ENCODE assay signal across 16 mouse cellular contexts in genomic region chr12:33553731-33554130, GRCm38 (mm10).
A peak's percentile ranks its signal among the peaks of the same experiment; 100 is the strongest.
DNase-seq lines count a peak whose midpoint lies in the region; ATAC-seq lines count a peak whose summit lies in the region.
"Had no signal": no experiment of that assay in that cellular context is flagged by ENCODE, and none has a peak within 500 bp of the region (broad histone marks: within the 10 kb centered on the region; RNA-seq: fewer than 3 reads in every experiment).

No protein-coding gene starts in this region.

- no peak overlapping the region for H3K4me2 ChIP-seq in heart, embryonic 11.5 days
- no peak overlapping the region for H3K4me2 ChIP-seq in neural tube, embryonic 11.5 days (ENCODE audit: low read depth)
- H3K4me2 ChIP-seq in neural tube, embryonic 15.5 days, result no peak overlapping the region
- no peak overlapping the region for H3K4me2 ChIP-seq in embryonic facial prominence, embryonic 12.5 days (replicated peaks)
- H3K4me2 ChIP-seq in midbrain, embryonic 14.5 days (ENCODE audit: low read length), result no peak overlapping the region
- H3K4me2 ChIP-seq: lung, embryonic 15.5 days; neural tube, embryonic 12.5 days had no signal

- no peak overlapping the region for H3K9ac ChIP-seq in heart, embryonic 11.5 days (ENCODE audit: low read depth, low read length)
- H3K9ac ChIP-seq in neural tube, embryonic 11.5 days (ENCODE audit: low read length), result no peak overlapping the region
- no peak overlapping the region for H3K9ac ChIP-seq in neural tube, embryonic 15.5 days (replicated peaks)
- no peak overlapping the region for H3K9ac ChIP-seq in embryonic facial prominence, embryonic 12.5 days
- H3K9ac ChIP-seq in midbrain, embryonic 14.5 days (replicated peaks; ENCODE audit: low read length), result no peak overlapping the region
- H3K9ac ChIP-seq: lung, embryonic 15.5 days; neural tube, embryonic 12.5 days had no signal

- no peaks in the 10 kb centered on the region for H3K27me3 ChIP-seq in heart, embryonic 11.5 days (ENCODE audit: control insufficient read depth, insufficient read depth, low read length)
- H3K27me3 ChIP-seq in neural tube, embryonic 11.5 days (ENCODE audit: control insufficient read depth, insufficient read depth, low read length), result no peaks in the 10 kb centered on the region
- no peaks in the 10 kb centered on the region for H3K27me3 ChIP-seq in neural tube, embryonic 15.5 days (replicated peaks)
- no peaks in the 10 kb centered on the region for H3K27me3 ChIP-seq in embryonic facial prominence, embryonic 12.5 days
- H3K27me3 ChIP-seq in midbrain, embryonic 14.5 days (ENCODE audit: control insufficient read depth, insufficient read depth, low read length), result no peaks in the 10 kb centered on the region
- H3K27me3 ChIP-seq: lung, embryonic 15.5 days; neural tube, embryonic 12.5 days had no signal

- H3K4me3 ChIP-seq in heart, embryonic 11.5 days (ENCODE audit: low read depth, low read length), result no peak overlapping the region
- H3K4me3 ChIP-seq in neural tube, embryonic 11.5 days (ENCODE audit: low read depth, low read length), result no peak overlapping the region
- H3K4me3 ChIP-seq in neural tube, embryonic 15.5 days (replicated peaks), result no peak overlapping the region
- H3K4me3 ChIP-seq in embryonic facial prominence, embryonic 12.5 days, result no peak overlapping the region
- H3K4me3 ChIP-seq in midbrain, embryonic 14.5 days (replicated peaks; ENCODE audit: low read depth, low read length), result no peak overlapping the region
- H3K4me3 ChIP-seq: gastrocnemius, adult 2 months; lung, embryonic 15.5 days; neural tube, embryonic 12.5 days had no signal

- WGBS in heart, embryonic 11.5 days (ENCODE audit: insufficient replicate concordance), result 40% methylated on average over 4 of the region's 4 CpGs
- WGBS in neural tube, embryonic 11.5 days, result 9% methylated on average over 4 of the region's 4 CpGs
- WGBS in neural tube, embryonic 15.5 days, result 17% methylated on average over 4 of the region's 4 CpGs
- WGBS in embryonic facial prominence, embryonic 12.5 days, result 7% methylated on average over 4 of the region's 4 CpGs
- WGBS in midbrain, embryonic 14.5 days, result 3% methylated on average over 4 of the region's 4 CpGs

- H3K9me3 ChIP-seq in heart, embryonic 11.5 days (replicated peaks; ENCODE audit: control insufficient read depth, low read length), result no peaks in the 10 kb centered on the region
- H3K9me3 ChIP-seq in neural tube, embryonic 11.5 days (ENCODE audit: control insufficient read depth, low read length), result no peaks in the 10 kb centered on the region
- no peaks in the 10 kb centered on the region for H3K9me3 ChIP-seq in neural tube, embryonic 15.5 days (replicated peaks)
- no peaks in the 10 kb centered on the region for H3K9me3 ChIP-seq in embryonic facial prominence, embryonic 12.5 days
- H3K9me3 ChIP-seq in midbrain, embryonic 14.5 days (ENCODE audit: control insufficient read depth, low read length), result no peaks in the 10 kb centered on the region
- H3K9me3 ChIP-seq: lung, embryonic 15.5 days; neural tube, embryonic 12.5 days had no signal

- no peak for ATAC-seq in heart, embryonic 11.5 days (replicated peaks; ENCODE audit: insufficient number of reproducible peaks, low FRiP score, low TSS enrichment)
- no peak for ATAC-seq in neural tube, embryonic 11.5 days (ENCODE audit: insufficient read depth, low FRiP score, low TSS enrichment)
- ATAC-seq in neural tube, embryonic 15.5 days (ENCODE audit: low FRiP score), result no peak
- 0 out of 2 replicates have a peak, but pooled peaks have one; percentile 64 for ATAC-seq in embryonic facial prominence, embryonic 12.5 days (ENCODE audit: insufficient number of reproducible peaks, insufficient read depth, low FRiP score, low TSS enrichment)
- ATAC-seq in midbrain, embryonic 14.5 days (ENCODE audit: low FRiP score, low TSS enrichment), result peak; percentile 57; the same call in 1 of the 2 replicates
- ATAC-seq: intestine, postnatal 0 days had no signal

- H3K4me1 ChIP-seq in heart, embryonic 11.5 days (ENCODE audit: control insufficient read depth, insufficient read depth, low read length), result no peaks in the 10 kb centered on the region
- H3K4me1 ChIP-seq in neural tube, embryonic 11.5 days (ENCODE audit: control insufficient read depth, insufficient read depth, low read length), result no peaks in the 10 kb centered on the region
- no peaks in the 10 kb centered on the region for H3K4me1 ChIP-seq in neural tube, embryonic 15.5 days
- 0 out of 2 replicates have a peak, but pooled peaks cover 3% of the 10 kb centered on the region for H3K4me1 ChIP-seq in embryonic facial prominence, embryonic 12.5 days
- 0 out of 2 replicates have a peak, but pooled peaks cover 10% of the 10 kb centered on the region for H3K4me1 ChIP-seq in midbrain, embryonic 14.5 days (ENCODE audit: control insufficient read depth, insufficient read depth, low read length)
- H3K4me1 ChIP-seq: lung, embryonic 15.5 days; neural tube, embryonic 12.5 days had no signal

- no peak for DNase-seq in heart, adult 18-20 months
- DNase-seq in neural tube, embryonic 11.5 days (ENCODE audit: low spot score), result peak; percentile 16
- peak; percentile 46 for DNase-seq in midbrain, embryonic 14.5 days
- DNase-seq in kidney, adult 11 months, result no peak
- no peak for DNase-seq in spleen, adult 18-20 months
- DNase-seq: adrenal gland, postnatal 36 days; cerebellum, postnatal 25 days; gastrocnemius, adult 2 months; kidney, postnatal 4 days; thymus, postnatal 4 days had no signal

- H3K36me3 ChIP-seq in heart, embryonic 11.5 days (ENCODE audit: control insufficient read depth, insufficient read depth, low read length), result no peaks in the 10 kb centered on the region
- H3K36me3 ChIP-seq in neural tube, embryonic 11.5 days (ENCODE audit: control insufficient read depth, insufficient read depth, low read length), result no peaks in the 10 kb centered on the region
- no peaks in the 10 kb centered on the region for H3K36me3 ChIP-seq in neural tube, embryonic 15.5 days
- no peaks in the 10 kb centered on the region for H3K36me3 ChIP-seq in embryonic facial prominence, embryonic 12.5 days
- no peaks in the 10 kb centered on the region for H3K36me3 ChIP-seq in midbrain, embryonic 14.5 days (ENCODE audit: control insufficient read depth, insufficient read depth, low read length)
- H3K36me3 ChIP-seq: lung, embryonic 15.5 days; neural tube, embryonic 12.5 days had no signal

- H3K27ac ChIP-seq in heart, embryonic 11.5 days (ENCODE audit: low read depth, low read length), result 0 out of 2 replicates have a peak overlapping the region, but pooled peaks have one; percentile 6
- no peak overlapping the region for H3K27ac ChIP-seq in neural tube, embryonic 11.5 days (ENCODE audit: low read depth, low read length)
- H3K27ac ChIP-seq in neural tube, embryonic 15.5 days (replicated peaks), result no peak overlapping the region
- peak overlapping the region; percentile 57; the same call in 1 of the 2 replicates for H3K27ac ChIP-seq in embryonic facial prominence, embryonic 12.5 days
- H3K27ac ChIP-seq in midbrain, embryonic 14.5 days (replicated peaks; ENCODE audit: low read depth, low read length), result no peak overlapping the region
- H3K27ac ChIP-seq: gastrocnemius, adult 2 months; lung, embryonic 15.5 days; neural tube, embryonic 12.5 days had no signal

Comparison
In these comparisons a context has a peak if more than half of its experiments do, and no peak if none do; other contexts are left out.
1. ATAC-seq: peak in embryonic facial prominence, embryonic 12.5 days (single experiment) and midbrain, embryonic 14.5 days (single experiment); none in heart, embryonic 11.5 days (single experiment), neural tube, embryonic 11.5 days (single experiment) and neural tube, embryonic 15.5 days (single experiment).
2. H3K27ac ChIP-seq: peak in heart, embryonic 11.5 days (single experiment) and embryonic facial prominence, embryonic 12.5 days (single experiment); none in neural tube, embryonic 11.5 days (single experiment), neural tube, embryonic 15.5 days (single experiment) and midbrain, embryonic 14.5 days (single experiment).
3. DNase-seq: peak in neural tube, embryonic 11.5 days (single experiment) and midbrain, embryonic 14.5 days (single experiment); none in heart, adult 18-20 months (0 of 2), kidney, adult 11 months (single experiment) and spleen, adult 18-20 months (0 of 2).